Mouse (Mus musculus): ENCODE measurements at regions not wholly inside any gene's neighbourhood (a gene's known extent, or its start where the extent isn't known, plus 50 kb on each side); places are given as distances from the start of the nearest gene placed in this dataset.
A peak's percentile ranks its signal among the peaks of the same experiment; 100 is the strongest.

- Histone ChIP-seq H3K9me3 (ENCODE audit: low read length) (no peaks in the 10 kb centered on the region), H3K27me3 (ENCODE audit: insufficient read depth, low read length) (no peaks in the 10 kb centered on the region), H3K4me1 (ENCODE audit: insufficient read depth) (no peaks in the 10 kb centered on the region), H3K4me2 (ENCODE audit: low read depth) (no peak overlapping the region), H3K36me3 (ENCODE audit: insufficient read depth) (no peaks in the 10 kb centered on the region), H3K4me3 (ENCODE audit: low read depth, low read length) (no peak overlapping the region), H3K9ac (no peak overlapping the region), H3K27ac (ENCODE audit: low read depth, low read length) (no peak overlapping the region)
- TF ChIP-seq CTCF (IDR thresholded peaks at IDR 0.05; ENCODE audit: low read depth), result no peak
- DNase-seq, result no peak
- WGBS, result 86% methylated on average over 7 of the region's 7 CpGs
- ATAC-seq, result no peak
Measured at GRCm38 (mm10) chr17:78109364-78110222, 90.5 kb upstream of the Crim1 start.

DNA sequence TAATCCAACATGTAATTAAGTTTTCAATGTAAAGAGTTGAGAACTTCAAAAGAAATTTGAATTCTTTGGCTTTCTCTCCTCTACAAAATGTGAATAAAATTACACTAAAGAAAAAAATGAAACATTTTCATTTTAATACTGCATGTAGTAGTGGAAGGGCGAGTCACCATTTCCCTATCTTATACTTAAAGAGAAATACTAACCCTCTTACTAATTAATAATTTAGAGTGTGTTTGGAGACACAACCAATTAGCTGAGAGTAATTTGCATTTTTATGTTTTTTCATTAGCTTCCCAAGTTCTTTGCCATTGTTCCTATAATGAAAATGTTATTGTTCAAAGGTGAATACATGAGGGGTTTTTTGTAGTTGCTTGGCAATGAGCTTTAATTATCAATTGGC, 67.9 kb upstream of the Crim1 start:
- TF ChIP-seq CTCF (IDR thresholded peaks at IDR 0.05; ENCODE audit: low read depth), result no peak
- 53% methylated on average over 1 of the region's 1 CpGs for WGBS
- H3K4me2 ChIP-seq (ENCODE audit: low read depth), result no peak overlapping the region

DNA sequence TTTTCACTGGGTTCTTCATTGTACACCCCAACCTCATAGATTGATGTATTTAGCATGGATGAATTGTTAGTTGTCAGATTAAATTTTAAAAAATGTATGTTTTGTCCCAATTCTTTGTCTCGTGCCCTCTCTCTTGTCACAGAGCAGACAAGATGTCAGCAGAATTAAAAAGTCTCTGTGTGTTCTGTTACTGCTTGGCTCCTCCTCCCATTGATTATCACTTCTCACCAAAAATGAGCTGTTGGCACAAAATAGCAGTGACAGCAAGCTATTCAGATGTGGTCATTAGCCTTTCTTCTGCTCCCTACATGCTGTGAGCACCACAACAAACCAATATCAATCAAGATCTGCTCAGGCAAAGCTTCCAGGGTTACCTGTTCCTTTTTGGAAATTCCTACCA, 62.1 kb upstream of the Crim1 start:
- 36% methylated on average over 1 of the region's 1 CpGs for WGBS
- DNase-seq (no peak), ATAC-seq (no peak; the same call in 1 of the 2 replicates)
- TF ChIP-seq CTCF (IDR thresholded peaks at IDR 0.05; ENCODE audit: low read depth), result no peak
- H3K36me3 ChIP-seq (ENCODE audit: insufficient read depth), result no peaks in the 10 kb centered on the region
- H3K4me1 ChIP-seq (ENCODE audit: insufficient read depth), result no peaks in the 10 kb centered on the region
- no peak overlapping the region for H3K9ac ChIP-seq
- H3K4me3 ChIP-seq (ENCODE audit: low read depth, low read length), result no peak overlapping the region
- H3K9me3 ChIP-seq (ENCODE audit: low read length), result no peaks in the 10 kb centered on the region
- H3K27ac ChIP-seq (ENCODE audit: low read depth, low read length), result no peak overlapping the region
- H3K27me3 ChIP-seq (ENCODE audit: insufficient read depth, low read length), result no peaks in the 10 kb centered on the region
- no peak overlapping the region for H3K4me2 ChIP-seq (ENCODE audit: low read depth)

More for the DNA sequence above, 67.9 kb upstream of the Crim1 start:
- ATAC-seq (no peak), DNase-seq (no peak)
- Histone ChIP-seq H3K4me1 (ENCODE audit: insufficient read depth) (no peaks in the 10 kb centered on the region), H3K9ac (no peak overlapping the region), H3K9me3 (ENCODE audit: low read length) (no peaks in the 10 kb centered on the region), H3K36me3 (ENCODE audit: insufficient read depth) (no peaks in the 10 kb centered on the region), H3K27me3 (ENCODE audit: insufficient read depth, low read length) (no peaks in the 10 kb centered on the region), H3K4me3 (ENCODE audit: low read depth, low read length) (no peak overlapping the region), H3K27ac (ENCODE audit: low read depth, low read length) (no peak overlapping the region)

DNA sequence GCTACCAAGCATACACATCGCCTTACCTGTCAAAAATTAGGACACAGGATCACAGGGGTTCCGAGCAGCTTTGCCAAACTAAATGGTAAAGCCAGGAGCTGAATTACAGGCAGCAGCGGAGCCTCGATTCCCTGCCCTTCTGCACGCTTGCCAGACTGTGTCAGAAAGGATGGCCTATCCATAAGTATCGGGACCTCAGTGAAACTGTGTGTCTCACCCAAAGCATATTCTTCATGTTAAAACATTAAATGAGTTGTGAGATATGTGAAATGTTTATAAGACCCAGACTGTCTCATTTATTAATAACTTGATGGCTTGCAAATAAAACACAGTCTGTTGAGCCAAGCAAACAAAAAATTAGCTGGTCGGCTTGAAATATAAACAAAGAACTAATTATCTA, 59.4 kb upstream of the Crim1 start:
- Histone ChIP-seq H3K9ac (no peak overlapping the region), H3K4me1 (ENCODE audit: insufficient read depth) (no peaks in the 10 kb centered on the region), H3K9me3 (ENCODE audit: low read length) (no peaks in the 10 kb centered on the region), H3K36me3 (ENCODE audit: insufficient read depth) (no peaks in the 10 kb centered on the region), H3K27me3 (ENCODE audit: insufficient read depth, low read length) (no peaks in the 10 kb centered on the region), H3K27ac (ENCODE audit: low read depth, low read length) (no peak overlapping the region), H3K4me2 (ENCODE audit: low read depth) (no peak overlapping the region), H3K4me3 (ENCODE audit: low read depth, low read length) (no peak overlapping the region)
- DNase-seq (no peak), ATAC-seq (no peak)
- no peak for TF ChIP-seq CTCF (IDR thresholded peaks at IDR 0.05; ENCODE audit: low read depth)
- 75% methylated on average over 7 of the region's 7 CpGs for WGBS

GRCm38 (mm10) chr17:78141136-78141535, 58.9 kb upstream of the Crim1 start:
- Histone ChIP-seq H3K27ac (ENCODE audit: low read depth, low read length) (no peak overlapping the region), H3K27me3 (ENCODE audit: insufficient read depth, low read length) (no peaks in the 10 kb centered on the region), H3K4me2 (ENCODE audit: low read depth) (no peak overlapping the region), H3K9ac (no peak overlapping the region), H3K9me3 (ENCODE audit: low read length) (no peaks in the 10 kb centered on the region), H3K4me1 (ENCODE audit: insufficient read depth) (no peaks in the 10 kb centered on the region), H3K4me3 (ENCODE audit: low read depth, low read length) (no peak overlapping the region), H3K36me3 (ENCODE audit: insufficient read depth) (no peaks in the 10 kb centered on the region)
- WGBS, result 66% methylated on average over 3 of the region's 3 CpGs
- no peak for TF ChIP-seq CTCF (IDR thresholded peaks at IDR 0.05; ENCODE audit: low read depth)
- ATAC-seq, result no peak
- DNase-seq, result peak; percentile 15

DNA sequence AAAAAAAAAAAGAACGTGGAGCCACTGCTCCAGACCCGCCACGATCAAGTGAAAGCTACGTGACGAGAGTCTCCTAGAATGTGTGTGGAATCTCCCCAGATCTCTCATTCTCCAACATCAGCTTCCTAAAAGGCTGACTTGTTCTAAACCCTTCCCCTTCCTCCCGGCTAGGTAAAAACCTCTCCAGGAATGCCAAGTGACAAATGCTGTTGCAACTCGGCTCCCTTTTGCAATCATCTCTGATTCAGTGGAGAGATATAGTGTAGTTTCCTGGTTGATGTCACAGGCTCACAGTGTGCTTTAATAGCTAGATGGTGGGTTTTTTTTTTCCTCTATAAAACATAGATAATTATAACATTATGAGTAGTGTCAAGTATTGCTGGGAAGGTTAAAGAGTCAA, 57.6 kb upstream of the Crim1 start:
- Histone ChIP-seq H3K4me3 (ENCODE audit: low read depth, low read length) (no peak overlapping the region), H3K4me2 (ENCODE audit: low read depth) (no peak overlapping the region), H3K9me3 (ENCODE audit: low read length) (no peaks in the 10 kb centered on the region), H3K9ac (no peak overlapping the region), H3K4me1 (ENCODE audit: insufficient read depth) (no peaks in the 10 kb centered on the region), H3K27me3 (ENCODE audit: insufficient read depth, low read length) (no peaks in the 10 kb centered on the region), H3K36me3 (ENCODE audit: insufficient read depth) (no peaks in the 10 kb centered on the region), H3K27ac (ENCODE audit: low read depth, low read length) (no peak overlapping the region)
- 92% methylated on average over 7 of the region's 7 CpGs for WGBS
- ATAC-seq (no peak), DNase-seq (no peak)
- no peak for TF ChIP-seq CTCF (IDR thresholded peaks at IDR 0.05; ENCODE audit: low read depth)

DNA sequence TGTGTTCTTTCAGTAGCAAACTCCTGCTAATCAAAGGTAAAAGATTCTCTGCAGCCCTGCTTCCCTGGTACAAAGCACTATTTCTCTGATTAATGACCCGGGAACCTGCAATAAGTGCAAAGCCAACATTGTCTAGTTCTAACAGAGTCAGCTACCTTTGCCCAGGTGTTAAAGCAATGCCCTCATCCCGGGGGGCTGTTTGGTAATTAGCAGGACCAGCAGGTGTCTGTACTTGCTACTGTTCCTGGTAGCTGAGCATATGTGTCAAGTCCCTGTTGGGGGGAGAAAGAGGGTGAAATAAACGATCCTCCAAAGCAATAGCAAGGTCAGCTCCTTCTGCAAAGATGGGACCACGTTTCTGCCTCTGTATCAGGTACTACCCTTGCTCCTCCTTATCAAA, 54.7 kb upstream of the Crim1 start:
- H3K4me3 ChIP-seq (ENCODE audit: low read depth, low read length), result no peak overlapping the region
- no peaks in the 10 kb centered on the region for H3K36me3 ChIP-seq (ENCODE audit: insufficient read depth)
- DNase-seq, result no peak
- H3K4me2 ChIP-seq (ENCODE audit: low read depth), result no peak overlapping the region
- H3K4me1 ChIP-seq (ENCODE audit: insufficient read depth), result no peaks in the 10 kb centered on the region
- no peaks in the 10 kb centered on the region for H3K9me3 ChIP-seq (ENCODE audit: low read length)
- no peak for ATAC-seq
- WGBS, result 44% methylated on average over 4 of the region's 4 CpGs
- H3K27me3 ChIP-seq (ENCODE audit: insufficient read depth, low read length), result no peaks in the 10 kb centered on the region
- no peak for TF ChIP-seq CTCF (IDR thresholded peaks at IDR 0.05; ENCODE audit: low read depth)
- H3K9ac ChIP-seq, result no peak overlapping the region
- H3K27ac ChIP-seq (ENCODE audit: low read depth, low read length), result no peak overlapping the region

Data from forebrain, postnatal 0 days (tissue).